Mouse (Mus musculus) cerebellum, adult 9-10 months (tissue): Measurements from ENCODE around the gene Ankra2.

Source experiments
- DNase-seq: peaks from one replicate; pipeline ENCODE4 v3.0.0; 2022

Ankra2 gene

GRCm38 (mm10) chr13:98262636-98263457 lies at the start of gene Ankra2, which contains the start of gene Utp15:
Ankra2 (plus strand) TSS chr13:98263074.
Utp15 (minus strand) TSS chr13:98263041.
- DNase-seq: peak; percentile 99

GRCm38 (mm10) chr13:98222848-98223247 lies 40.0 kb upstream of the Ankra2 start:
- DNase-seq: no peak

- no peak for DNase-seq
Observed at GRCm38 (mm10) chr13:98226225-98226624, 36.6 kb upstream of the Ankra2 start.

GRCm38 (mm10) chr13:98230511-98230910 lies 32.4 kb upstream of the Ankra2 start:
- no peak for DNase-seq

GRCm38 (mm10) chr13:98235451-98235850 lies 27.4 kb upstream of the Ankra2 start:
- no peak for DNase-seq

- peak; percentile 43 for DNase-seq
Observed at GRCm38 (mm10) chr13:98239978-98240641, 22.8 kb upstream of the Ankra2 start.

- no peak for DNase-seq
Observed at GRCm38 (mm10) chr13:98241531-98242282, 21.2 kb upstream of the Ankra2 start.

- DNase-seq: no peak
Observed at GRCm38 (mm10) chr13:98244571-98245350, 18.1 kb upstream of the Ankra2 start.

GRCm38 (mm10) chr13:98245386-98245785 lies 17.5 kb upstream of the Ankra2 start:
- no peak for DNase-seq

- no peak for DNase-seq
Observed at GRCm38 (mm10) chr13:98249594-98249993, 13.3 kb upstream of the Ankra2 start.

- no peak for DNase-seq
Observed at GRCm38 (mm10) chr13:98254921-98255320, 8.0 kb upstream of the Ankra2 start.

GRCm38 (mm10) chr13:98263458-98263987 lies 649 bp downstream of the Ankra2 start:
- DNase-seq: no peak

- DNase-seq: peak; percentile 25
Observed at GRCm38 (mm10) chr13:98264111-98264510, 1.2 kb downstream of the Ankra2 start.

GRCm38 (mm10) chr13:98274023-98274422 lies 11.1 kb downstream of the Ankra2 start:
- DNase-seq: no peak

GRCm38 (mm10) chr13:98275646-98276045 lies 12.8 kb downstream of the Ankra2 start:
- DNase-seq: no peak

- DNase-seq: no peak
Observed at GRCm38 (mm10) chr13:98276253-98276652, 13.4 kb downstream of the Ankra2 start.

GRCm38 (mm10) chr13:98277501-98277900 lies 14.6 kb downstream of the Ankra2 start:
- DNase-seq: no peak

- DNase-seq: no peak
Observed at GRCm38 (mm10) chr13:98279686-98280085, 16.8 kb downstream of the Ankra2 start, which contains the start of gene Gm21976. Gm21976 (plus strand) TSS chr13:98279887.

- DNase-seq: no peak
Observed at GRCm38 (mm10) chr13:98280990-98281650, 18.2 kb downstream of the Ankra2 start.

GRCm38 (mm10) chr13:98290719-98291118 lies 27.8 kb downstream of the Ankra2 start:
- DNase-seq: no peak

GRCm38 (mm10) chr13:98291712-98292111 lies 28.8 kb downstream of the Ankra2 start:
- DNase-seq: no peak

- DNase-seq: no peak
Observed at GRCm38 (mm10) chr13:98296072-98296471, 33.2 kb downstream of the Ankra2 start.
